26 mouse cellular contexts compared by ENCODE assay signal in genomic region chr6:70315318-70315717, GRCm38 (mm10).
A peak's percentile ranks its signal among the peaks of the same experiment; 100 is the strongest.
DNase-seq lines count a peak whose midpoint lies in the region; ATAC-seq lines count a peak whose summit lies in the region.
"Had no signal": no experiment of that assay in that cellular context is flagged by ENCODE, and none has a peak within 500 bp of the region (broad histone marks: within the 10 kb centered on the region; RNA-seq: fewer than 3 reads in every experiment).

No protein-coding gene starts in this region.

- H3K9me3 ChIP-seq in forebrain, embryonic 13.5 days (replicated peaks) = no peaks in the 10 kb centered on the region
- H3K9me3 ChIP-seq: embryonic facial prominence, embryonic 10.5 days; embryonic facial prominence, embryonic 13.5 days; forebrain, embryonic 12.5 days; heart, embryonic 12.5 days; heart, embryonic 15.5 days; hindbrain, embryonic 10.5 days; hindbrain, embryonic 13.5 days had no signal

- WGBS in forebrain, embryonic 13.5 days = 53% methylated on average over 1 of the region's 1 CpGs

- no peaks in the 10 kb centered on the region for H3K4me1 ChIP-seq in forebrain, embryonic 13.5 days
- H3K4me1 ChIP-seq: embryonic facial prominence, embryonic 10.5 days; embryonic facial prominence, embryonic 13.5 days; forebrain, embryonic 12.5 days; heart, embryonic 12.5 days; heart, embryonic 15.5 days; hindbrain, embryonic 10.5 days; hindbrain, embryonic 13.5 days had no signal

- ATAC-seq in forebrain, embryonic 13.5 days = no peak
- ATAC-seq: forebrain, embryonic 16.5 days; hindbrain, embryonic 16.5 days had no signal

- no peak overlapping the region for H3K4me2 ChIP-seq in forebrain, embryonic 13.5 days
- H3K4me2 ChIP-seq: embryonic facial prominence, embryonic 13.5 days; forebrain, embryonic 12.5 days; heart, embryonic 12.5 days; heart, embryonic 15.5 days; hindbrain, embryonic 13.5 days had no signal

- H3K27me3 ChIP-seq in forebrain, embryonic 13.5 days = no peaks in the 10 kb centered on the region
- H3K27me3 ChIP-seq: embryonic facial prominence, embryonic 13.5 days; forebrain, embryonic 12.5 days; heart, embryonic 12.5 days; heart, embryonic 15.5 days; hindbrain, embryonic 13.5 days had no signal

- H3K27ac ChIP-seq in forebrain, embryonic 13.5 days = no peak overlapping the region
- H3K27ac ChIP-seq: embryonic facial prominence, embryonic 10.5 days; embryonic facial prominence, embryonic 13.5 days; forebrain, embryonic 12.5 days; heart, embryonic 15.5 days; hindbrain, embryonic 10.5 days; hindbrain, embryonic 13.5 days had no signal

- H3K36me3 ChIP-seq in forebrain, embryonic 13.5 days (ENCODE audit: poor library complexity, severe bottlenecking) = no peaks in the 10 kb centered on the region
- H3K36me3 ChIP-seq: embryonic facial prominence, embryonic 10.5 days; embryonic facial prominence, embryonic 13.5 days; forebrain, embryonic 12.5 days; heart, embryonic 12.5 days; heart, embryonic 15.5 days; hindbrain, embryonic 10.5 days; hindbrain, embryonic 13.5 days had no signal

- peak; percentile 8 for DNase-seq in layer of hippocampus, adult 11-12 months (ENCODE audit: low spot score)
- DNase-seq in layer of hippocampus, postnatal 25 days (ENCODE audit: extremely low spot score in 1 of 2, low spot score in 1 of 2) = no peak
- DNase-seq in layer of hippocampus, adult 8-10 months (ENCODE audit: low spot score in 2 of 2) = peak; percentile 4 to 8
- no peak for DNase-seq in layer of hippocampus, postnatal 10 days (ENCODE audit: low spot score in 2 of 2)
- DNase-seq in brain, adult 2 months (ENCODE audit: low read depth, low spot score) = peak; percentile 11
- DNase-seq in thymus, postnatal 10 days (ENCODE audit: low spot score in 2 of 2) = no peak
- DNase-seq: adrenal gland, adult 2 months; adrenal gland, postnatal 14 days; cerebellum, adult 11-12 months; cerebellum, adult 8-10 months; cerebellum, postnatal 10 days; cerebellum, postnatal 36 days; embryo, embryonic 11 days; gastrocnemius, postnatal 25 days; heart, postnatal 36 days had no signal

- H3K9ac ChIP-seq in forebrain, embryonic 13.5 days = no peak overlapping the region
- H3K9ac ChIP-seq: embryonic facial prominence, embryonic 13.5 days; forebrain, embryonic 12.5 days; heart, embryonic 12.5 days; heart, embryonic 15.5 days; hindbrain, embryonic 13.5 days had no signal

- no peak overlapping the region for H3K4me3 ChIP-seq in forebrain, embryonic 13.5 days
- H3K4me3 ChIP-seq: embryonic facial prominence, embryonic 10.5 days; embryonic facial prominence, embryonic 13.5 days; erythroblast, embryonic 14.5 days; forebrain, embryonic 12.5 days; heart, embryonic 12.5 days; heart, embryonic 15.5 days; hindbrain, embryonic 10.5 days; hindbrain, embryonic 13.5 days had no signal

Comparison
In these comparisons a context has a peak if more than half of its experiments do, and no peak if none do; other contexts are left out.
1. DNase-seq: peak in layer of hippocampus, adult 11-12 months (single experiment), layer of hippocampus, adult 8-10 months (2 of 2) and brain, adult 2 months (single experiment); none in layer of hippocampus, postnatal 25 days (0 of 2), layer of hippocampus, postnatal 10 days (0 of 2) and thymus, postnatal 10 days (0 of 2).